Mouse (Mus musculus) liver, embryonic 13.5 days (tissue): ENCODE results near the gene Adgrf1. TPM values are rescaled to one million over a fixed set of nuclear protein-coding genes. Genes with fewer than 3 reads are reported as not detected.

Source experiments
- ATAC-seq: fragments of 200-750 bp; cut with Nextera tagmentation; 2 replicates; pipeline ENCODE4 v1.8.0; 2017; ENCODE audit warnings: low read depth, mild to moderate bottlenecking, moderate number of reproducible peaks, moderate library complexity
- DNase-seq: peaks from one replicate; pipeline ENCODE4 v3.0.0; 2022
- H3K27ac ChIP-seq: fragments of 300-500 bp; sonication (generic); 2 replicates; pipeline ENCODE4 v1.5.1; 2015; ENCODE audit warnings: moderate library complexity, mild to moderate bottlenecking, inconsistent platforms
- H3K27me3 ChIP-seq: fragments of 300-500 bp; sonication (generic); 2 replicates; pipeline ENCODE4 v1.6.1; 2015; ENCODE audit warnings: mild to moderate bottlenecking, inconsistent platforms
- H3K36me3 ChIP-seq: fragments of 300-500 bp; sonication (generic); 2 replicates; pipeline ENCODE4 v1.6.1; 2015; ENCODE audit warnings: mild to moderate bottlenecking, inconsistent platforms
- H3K4me1 ChIP-seq: fragments of 300-500 bp; sonication (generic); replicated peaks from 2 replicates; pipeline ENCODE4 v1.6.1; 2015; ENCODE audit warnings: inconsistent platforms
- H3K4me2 ChIP-seq: fragments of 300-500 bp; sonication (generic); 2 replicates; pipeline ENCODE4 v1.6.1; 2015; ENCODE audit warnings: inconsistent platforms, mild to moderate bottlenecking, moderate library complexity
- H3K4me3 ChIP-seq: fragments of 300-500 bp; sonication (generic); replicated peaks from 2 replicates; pipeline ENCODE4 v1.5.1; 2015; ENCODE audit warnings: mild to moderate bottlenecking, inconsistent platforms
- H3K9ac ChIP-seq: fragments of 300-500 bp; sonication (generic); 2 replicates; pipeline ENCODE4 v1.6.1; 2015; ENCODE audit warnings: mild to moderate bottlenecking, inconsistent platforms
- H3K9me3 ChIP-seq: fragments of 300-500 bp; sonication (generic); replicated peaks from 2 replicates; pipeline ENCODE4 v1.6.1; 2016; ENCODE audit warnings: inconsistent platforms
- whole genome bisulfite sequencing: fragments of 180-500 bp; shearing (Covaris S2); methylation state at CpG from one replicate; pipeline ENCODE4 v1.1.7; 2015; ENCODE audit not compliant: insufficient replicate concordance; 5-methylcytosine and 5-hydroxymethylcytosine counted together
- polyA plus RNA-seq: library from polyadenylated mRNA; unstranded; fragments of >200 nt; fragmentation: Nextera tagmentation; extraction: Ambion mirVana; gene quantifications from 2 replicates; pipeline ENCODE4 v1.2.1, GENCODE M21; 2015

The Adgrf1 gene
- 0.16 and 0.39 TPM in 2 replicates for polyA plus RNA-seq

GRCm38 (mm10) chr17:43270161-43270560, at the start of gene Adgrf1:
Gene Adgrf1 (plus strand): TSS chr17:43270329.
- WGBS: 27% methylated on average over 6 of the region's 6 CpGs
- H3K4me2 ChIP-seq: 0 out of 2 replicates have a peak within 1 kb of the TSS, but pooled peaks have one; percentile 6
- H3K27ac ChIP-seq: no peak within 1 kb of the TSS
- DNase-seq (no peak), ATAC-seq (peak; percentile 50; the same call in 1 of the 2 replicates)
- no peaks in the 10 kb centered on the region; the same call in 1 of the 2 replicates for H3K9me3 ChIP-seq
- H3K4me3 ChIP-seq: no peak within 1 kb of the TSS
- H3K27me3 ChIP-seq: no peaks in the 10 kb centered on the region
- H3K9ac ChIP-seq: no peak within 1 kb of the TSS
- H3K4me1 ChIP-seq: peaks cover 9% of the 10 kb centered on the region
- H3K36me3 ChIP-seq: no peaks in the 10 kb centered on the region

- Histone ChIP-seq H3K36me3 (no peaks in the 10 kb centered on the region), H3K9ac (no peak overlapping the region), H3K27me3 (no peaks in the 10 kb centered on the region), H3K4me1 (no peaks in the 10 kb centered on the region), H3K4me3 (no peak overlapping the region), H3K27ac (no peak overlapping the region), H3K4me2 (no peak overlapping the region), H3K9me3 (no peaks in the 10 kb centered on the region)
- DNase-seq (no peak), ATAC-seq (no peak)
- 73% methylated on average over 6 of the region's 6 CpGs for WGBS
These were observed 44.0 kb upstream of the Adgrf1 start for GRCm38 (mm10) chr17:43226101-43226500.

GRCm38 (mm10) chr17:43229621-43230513, 40.3 kb upstream of the Adgrf1 start:
- Histone ChIP-seq H3K4me1 (no peaks in the 10 kb centered on the region), H3K27me3 (no peaks in the 10 kb centered on the region), H3K4me3 (no peak overlapping the region), H3K27ac (no peak overlapping the region), H3K4me2 (no peak overlapping the region; the same call in 1 of the 2 replicates), H3K36me3 (no peaks in the 10 kb centered on the region), H3K9ac (no peak overlapping the region), H3K9me3 (no peaks in the 10 kb centered on the region)
- ATAC-seq (peak; percentile 36; the same call in 1 of the 2 replicates), DNase-seq (peak; percentile 35)
- 36% methylated on average over 12 of the region's 12 CpGs for WGBS

GRCm38 (mm10) chr17:43230821-43231220, 39.3 kb upstream of the Adgrf1 start:
- 59% methylated on average over 7 of the region's 7 CpGs for whole genome bisulfite sequencing
- Histone ChIP-seq H3K9me3 (no peaks in the 10 kb centered on the region), H3K27me3 (no peaks in the 10 kb centered on the region), H3K36me3 (no peaks in the 10 kb centered on the region), H3K4me1 (no peaks in the 10 kb centered on the region), H3K27ac (no peak overlapping the region), H3K9ac (no peak overlapping the region), H3K4me2 (no peak overlapping the region), H3K4me3 (no peak overlapping the region)
- no peak for ATAC-seq
- no peak for DNase-seq

- Histone ChIP-seq H3K4me2 (no peak overlapping the region), H3K36me3 (no peaks in the 10 kb centered on the region), H3K27me3 (no peaks in the 10 kb centered on the region), H3K27ac (no peak overlapping the region), H3K9ac (no peak overlapping the region), H3K4me3 (no peak overlapping the region), H3K9me3 (no peaks in the 10 kb centered on the region), H3K4me1 (no peaks in the 10 kb centered on the region)
- 24% methylated on average over 6 of the region's 6 CpGs for WGBS
- no peak for ATAC-seq
- DNase-seq: no peak
These were observed 37.4 kb upstream of the Adgrf1 start for GRCm38 (mm10) chr17:43232769-43233168.

GRCm38 (mm10) chr17:43236656-43237250, 33.4 kb upstream of the Adgrf1 start:
- Histone ChIP-seq H3K4me3 (no peak overlapping the region), H3K9me3 (no peaks in the 10 kb centered on the region), H3K36me3 (no peaks in the 10 kb centered on the region), H3K4me2 (no peak overlapping the region), H3K27me3 (no peaks in the 10 kb centered on the region), H3K4me1 (no peaks in the 10 kb centered on the region), H3K27ac (no peak overlapping the region), H3K9ac (no peak overlapping the region)
- ATAC-seq: no peak
- DNase-seq: no peak
- 63% methylated on average over 14 of the region's 14 CpGs for WGBS

- WGBS: 54% methylated on average over 6 of the region's 6 CpGs
- Histone ChIP-seq H3K9ac (no peak overlapping the region), H3K36me3 (no peaks in the 10 kb centered on the region), H3K4me1 (no peaks in the 10 kb centered on the region), H3K4me3 (no peak overlapping the region), H3K4me2 (no peak overlapping the region), H3K9me3 (no peaks in the 10 kb centered on the region), H3K27ac (no peak overlapping the region), H3K27me3 (no peaks in the 10 kb centered on the region)
- ATAC-seq: no peak
- no peak for DNase-seq
These were observed 31.1 kb upstream of the Adgrf1 start for GRCm38 (mm10) chr17:43239035-43239434.

GRCm38 (mm10) chr17:43241134-43241533, 29.0 kb upstream of the Adgrf1 start:
- Histone ChIP-seq H3K9me3 (no peaks in the 10 kb centered on the region), H3K27ac (no peak overlapping the region), H3K4me2 (no peak overlapping the region), H3K9ac (no peak overlapping the region), H3K36me3 (no peaks in the 10 kb centered on the region), H3K4me3 (no peak overlapping the region), H3K4me1 (no peaks in the 10 kb centered on the region), H3K27me3 (no peaks in the 10 kb centered on the region)
- 62% methylated on average over 10 of the region's 10 CpGs for WGBS
- DNase-seq (no peak), ATAC-seq (no peak)

- H3K36me3 ChIP-seq: no peaks in the 10 kb centered on the region
- no peak overlapping the region for H3K9ac ChIP-seq
- no peak overlapping the region for H3K27ac ChIP-seq
- ATAC-seq: no peak
- H3K27me3 ChIP-seq: no peaks in the 10 kb centered on the region
- no peak for DNase-seq
- no peak overlapping the region for H3K4me2 ChIP-seq
- H3K9me3 ChIP-seq: no peaks in the 10 kb centered on the region
- 49% methylated on average over 3 of the region's 3 CpGs for WGBS
- H3K4me1 ChIP-seq: no peaks in the 10 kb centered on the region
- H3K4me3 ChIP-seq: no peak overlapping the region
These were observed 27.5 kb upstream of the Adgrf1 start for GRCm38 (mm10) chr17:43242609-43243008.

- no peaks in the 10 kb centered on the region for H3K36me3 ChIP-seq
- H3K9me3 ChIP-seq: no peaks in the 10 kb centered on the region
- ATAC-seq (no peak), DNase-seq (no peak)
- no peak overlapping the region for H3K27ac ChIP-seq
- H3K9ac ChIP-seq: no peak overlapping the region
- H3K4me3 ChIP-seq: no peak overlapping the region
- no peaks in the 10 kb centered on the region for H3K4me1 ChIP-seq
- H3K27me3 ChIP-seq: no peaks in the 10 kb centered on the region
- no peak overlapping the region for H3K4me2 ChIP-seq
- 48% methylated on average over 6 of the region's 6 CpGs for WGBS
These were observed 24.8 kb upstream of the Adgrf1 start for GRCm38 (mm10) chr17:43245364-43245763.

- Histone ChIP-seq H3K27me3 (no peaks in the 10 kb centered on the region), H3K4me3 (no peak overlapping the region), H3K9ac (no peak overlapping the region), H3K27ac (no peak overlapping the region), H3K4me2 (no peak overlapping the region), H3K4me1 (no peaks in the 10 kb centered on the region), H3K36me3 (no peaks in the 10 kb centered on the region), H3K9me3 (no peaks in the 10 kb centered on the region)
- ATAC-seq (no peak), DNase-seq (no peak)
- 61% methylated on average over 3 of the region's 3 CpGs for WGBS
These were observed 22.9 kb upstream of the Adgrf1 start for GRCm38 (mm10) chr17:43247245-43247644.
